Mouse (Mus musculus) lung, postnatal 0 days (tissue): ENCODE measurements at regions not wholly inside any gene's neighbourhood (a gene's known extent, or its start where the extent isn't known, plus 50 kb on each side); places are given as distances from the start of the nearest gene placed in this dataset.

Source experiments
- ATAC-seq: fragments of 200-750 bp; cut with Nextera tagmentation; 2 replicates; pipeline ENCODE4 v1.8.0; 2017; ENCODE audit warnings: moderate library complexity
- DNase-seq: peaks from one replicate; pipeline ENCODE4 v3.0.0-alpha.2; 2016; ENCODE audit warnings: low spot score
- H3K27ac ChIP-seq: fragments of 300-500 bp; sonication (generic); 2 replicates; pipeline ENCODE4 v1.5.1; 2014; ENCODE audit warnings: antibody characterized with exemption, mild to moderate bottlenecking, low read length, mixed read lengths
- H3K27me3 ChIP-seq: fragments of 300-500 bp; sonication (generic); replicated peaks from 2 replicates; pipeline ENCODE4 v1.6.1; 2014; ENCODE audit warnings: low read length, mixed read lengths; ENCODE audit not compliant: insufficient read depth
- H3K36me3 ChIP-seq: fragments of 300-500 bp; sonication (generic); 2 replicates; pipeline ENCODE4 v1.6.1; 2014; ENCODE audit warnings: low read length, mixed read lengths; ENCODE audit not compliant: insufficient read depth
- H3K4me1 ChIP-seq: fragments of 300-500 bp; sonication (generic); 2 replicates; pipeline ENCODE4 v1.6.1; 2014; ENCODE audit warnings: antibody characterized with exemption, low read depth, low read length, mixed read lengths; ENCODE audit not compliant: insufficient read depth
- H3K4me2 ChIP-seq: fragments of 300-500 bp; sonication (generic); replicated peaks from 2 replicates; pipeline ENCODE4 v1.6.1; 2014; ENCODE audit warnings: low read depth, mild to moderate bottlenecking, low read length, moderate library complexity, mixed read lengths
- H3K4me3 ChIP-seq: fragments of 300-500 bp; sonication (generic); 2 replicates; pipeline ENCODE4 v1.5.1; 2014; ENCODE audit warnings: low read depth, low read length
- H3K9ac ChIP-seq: fragments of 300-500 bp; sonication (generic); replicated peaks from 2 replicates; pipeline ENCODE4 v1.6.1; 2014; ENCODE audit warnings: low read depth, mild to moderate bottlenecking
- H3K9me3 ChIP-seq: fragments of 300-500 bp; sonication (generic); 2 replicates; pipeline ENCODE4 v1.6.1; 2016; ENCODE audit warnings: low read length, mixed read lengths
- CTCF ChIP-seq: IDR thresholded peaks from 2 replicates; pipeline ENCODE4 v1.5.1; 2016; ENCODE audit warnings: antibody characterized with exemption, mild to moderate bottlenecking
- EP300 ChIP-seq: IDR thresholded peaks from 2 replicates; pipeline ENCODE4 v1.6.1; 2016; ENCODE audit warnings: antibody characterized with exemption, mild to moderate bottlenecking, control low read depth
- WGBS: fragments of 180-500 bp; shearing (Covaris S2); extraction: QIAGEN DNeasy Blood & Tissue Kit; methylation state at CpG from one replicate; pipeline ENCODE4 v1.1.7; 2014; 5-methylcytosine and 5-hydroxymethylcytosine counted together

DNA sequence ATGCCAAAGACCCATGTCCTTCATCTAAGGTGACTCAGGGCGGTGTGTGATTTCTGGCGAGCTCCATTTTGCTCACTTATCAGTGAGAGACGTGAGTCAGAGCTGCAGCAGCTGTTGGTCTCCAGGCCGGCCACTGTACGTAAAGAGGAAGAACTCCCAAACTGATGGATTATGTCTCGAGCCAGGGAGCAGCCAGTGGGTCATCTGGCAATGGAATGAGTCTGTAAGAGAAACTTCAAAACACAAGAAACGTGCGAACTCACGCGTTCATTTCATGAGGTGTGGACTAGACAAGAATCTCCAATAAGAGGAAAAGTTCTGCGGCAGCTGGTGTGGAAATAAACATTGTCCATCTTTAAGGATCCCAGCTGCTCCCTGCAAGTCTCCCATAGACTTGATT is 170.4 kb downstream of the Cand1 start:
- TF ChIP-seq CTCF (no peak), EP300 (no peak)
- no peaks in the 10 kb centered on the region for H3K27me3 ChIP-seq
- H3K4me3 ChIP-seq: no peak overlapping the region
- H3K4me2 ChIP-seq: no peak overlapping the region
- no peaks in the 10 kb centered on the region for H3K36me3 ChIP-seq
- H3K9me3 ChIP-seq: no peaks in the 10 kb centered on the region
- no peak overlapping the region for H3K9ac ChIP-seq
- no peaks in the 10 kb centered on the region for H3K4me1 ChIP-seq
- peak; percentile 73 for DNase-seq
- 36% methylated on average over 11 of the region's 11 CpGs for WGBS
- peak; percentile 59 for ATAC-seq
- no peak overlapping the region for H3K27ac ChIP-seq

DNA sequence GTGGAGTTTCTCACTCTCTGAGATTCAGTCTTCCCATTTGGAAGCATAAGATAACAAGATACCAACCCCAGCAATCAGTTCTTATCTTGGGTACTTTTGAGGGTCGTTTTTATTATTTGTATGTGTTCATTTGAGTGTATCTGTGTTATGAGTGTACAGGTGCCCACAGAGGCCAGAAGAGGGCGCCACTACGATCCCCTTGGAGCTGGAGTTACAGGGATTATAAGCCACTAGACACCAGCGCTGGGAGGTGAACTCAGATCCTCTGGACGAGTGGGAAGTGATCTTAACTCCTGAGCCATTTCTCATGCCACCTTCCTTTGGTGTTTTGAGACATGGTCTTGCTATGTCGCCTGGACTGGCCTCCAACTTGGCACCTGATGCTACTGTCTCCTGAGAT is 172.0 kb downstream of the Cand1 start:
- H3K27me3 ChIP-seq: no peaks in the 10 kb centered on the region
- no peaks in the 10 kb centered on the region for H3K9me3 ChIP-seq
- ATAC-seq (no peak), DNase-seq (no peak)
- no peak overlapping the region for H3K4me3 ChIP-seq
- H3K27ac ChIP-seq: no peak overlapping the region
- H3K4me2 ChIP-seq: no peak overlapping the region
- 75% methylated on average over 6 of the region's 6 CpGs for WGBS
- no peaks in the 10 kb centered on the region for H3K36me3 ChIP-seq
- no peak overlapping the region for H3K9ac ChIP-seq
- TF ChIP-seq EP300: no peak
- peak; percentile 10; the same call in 1 of the 2 replicates for TF ChIP-seq CTCF
- H3K4me1 ChIP-seq: no peaks in the 10 kb centered on the region

GRCm38 (mm10) chr10:119067366-119067765 is 172.5 kb downstream of the Cand1 start:
- 95% methylated on average over 8 of the region's 8 CpGs for WGBS
- Histone ChIP-seq H3K4me2 (no peak overlapping the region), H3K9ac (no peak overlapping the region), H3K9me3 (no peaks in the 10 kb centered on the region), H3K4me1 (no peaks in the 10 kb centered on the region), H3K27me3 (no peaks in the 10 kb centered on the region), H3K27ac (no peak overlapping the region), H3K36me3 (no peaks in the 10 kb centered on the region), H3K4me3 (no peak overlapping the region)
- no peak for ATAC-seq
- no peak for TF ChIP-seq EP300
- TF ChIP-seq CTCF: no peak
- no peak for DNase-seq

GRCm38 (mm10) chr10:119065974-119066373 is 173.9 kb downstream of the Cand1 start:
- no peaks in the 10 kb centered on the region for H3K36me3 ChIP-seq
- no peaks in the 10 kb centered on the region for H3K9me3 ChIP-seq
- H3K4me1 ChIP-seq: no peaks in the 10 kb centered on the region
- TF ChIP-seq CTCF (peak; percentile 73), EP300 (no peak)
- H3K4me2 ChIP-seq: peak overlapping the region; percentile 31; the same call in 1 of the 2 replicates
- WGBS: 22% methylated on average over 8 of the region's 8 CpGs
- H3K4me3 ChIP-seq: no peak overlapping the region
- peak; percentile 90 for DNase-seq
- no peaks in the 10 kb centered on the region for H3K27me3 ChIP-seq
- no peak for ATAC-seq
- no peak overlapping the region for H3K9ac ChIP-seq
- no peak overlapping the region for H3K27ac ChIP-seq

- H3K9me3 ChIP-seq: no peaks in the 10 kb centered on the region
- no peaks in the 10 kb centered on the region for H3K36me3 ChIP-seq
- no peaks in the 10 kb centered on the region for H3K27me3 ChIP-seq
- H3K4me3 ChIP-seq: no peak overlapping the region
- 37% methylated on average over 23 of the region's 23 CpGs for WGBS
- H3K4me2 ChIP-seq: peak overlapping the region; percentile 31
- ATAC-seq (peak; percentile 72), DNase-seq (peak; percentile 75)
- TF ChIP-seq CTCF: no peak
- TF ChIP-seq EP300: 0 out of 2 replicates have a peak, but pooled peaks have one; percentile 37
- H3K27ac ChIP-seq: no peak overlapping the region
- H3K9ac ChIP-seq: no peak overlapping the region
- H3K4me1 ChIP-seq: no peaks in the 10 kb centered on the region
Measured at GRCm38 (mm10) chr10:119065133-119065817, 174.6 kb downstream of the Cand1 start.

DNA sequence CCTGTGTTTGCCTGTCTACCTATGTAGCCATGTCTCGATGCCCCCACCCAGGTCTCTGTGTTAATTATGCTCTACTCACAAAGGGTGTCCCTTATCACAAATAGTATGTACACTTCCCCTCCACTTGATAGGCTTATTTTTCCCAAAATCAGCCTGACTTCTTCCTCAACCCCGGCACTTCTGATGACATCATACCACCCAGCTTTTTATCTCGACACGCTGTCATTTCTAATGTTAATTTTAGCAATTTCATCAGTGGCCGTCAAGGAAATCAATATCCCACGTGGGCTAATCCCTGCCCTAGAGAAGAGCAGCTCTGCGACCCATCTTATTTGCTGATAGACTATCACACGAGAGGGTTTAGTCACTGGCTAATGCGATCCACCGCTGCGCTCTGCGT is 175.6 kb downstream of the Cand1 start:
- H3K4me1 ChIP-seq: no peaks in the 10 kb centered on the region
- WGBS: 88% methylated on average over 12 of the region's 12 CpGs
- H3K4me3 ChIP-seq: no peak overlapping the region
- no peaks in the 10 kb centered on the region for H3K27me3 ChIP-seq
- no peak overlapping the region for H3K4me2 ChIP-seq
- no peak overlapping the region for H3K27ac ChIP-seq
- no peaks in the 10 kb centered on the region for H3K9me3 ChIP-seq
- no peak for ATAC-seq
- H3K9ac ChIP-seq: no peak overlapping the region
- no peak for TF ChIP-seq EP300
- no peak for TF ChIP-seq CTCF
- no peaks in the 10 kb centered on the region for H3K36me3 ChIP-seq
- DNase-seq: no peak
